Mouse (Mus musculus): ENCODE results near the gene Sostdc1.

Sostdc1 gene

DNA sequence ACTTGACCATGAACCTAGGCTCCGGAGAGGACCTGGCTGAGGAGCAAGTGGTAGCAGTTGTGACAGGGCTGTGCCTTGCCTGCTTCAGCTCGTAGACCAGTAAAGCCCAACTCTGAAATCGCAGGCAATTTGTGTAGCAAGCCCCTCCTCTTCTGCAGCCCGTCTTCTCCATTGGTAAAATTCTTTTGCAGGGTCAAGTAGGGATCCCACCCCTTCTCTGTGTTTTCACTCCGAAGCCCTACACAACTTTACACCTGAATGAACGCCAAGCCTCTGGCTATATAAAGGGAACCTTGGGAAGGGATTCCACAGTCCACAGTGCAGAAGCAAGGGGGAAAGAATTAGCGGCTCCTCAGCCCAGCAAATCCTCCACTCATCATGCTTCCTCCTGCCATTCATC is at the start of gene Sostdc1:
Gene Sostdc1 (plus strand): TSS at position 224 of the 400 bp plus-strand sequence.
- DNase-seq, result peak; percentile 69

DNA sequence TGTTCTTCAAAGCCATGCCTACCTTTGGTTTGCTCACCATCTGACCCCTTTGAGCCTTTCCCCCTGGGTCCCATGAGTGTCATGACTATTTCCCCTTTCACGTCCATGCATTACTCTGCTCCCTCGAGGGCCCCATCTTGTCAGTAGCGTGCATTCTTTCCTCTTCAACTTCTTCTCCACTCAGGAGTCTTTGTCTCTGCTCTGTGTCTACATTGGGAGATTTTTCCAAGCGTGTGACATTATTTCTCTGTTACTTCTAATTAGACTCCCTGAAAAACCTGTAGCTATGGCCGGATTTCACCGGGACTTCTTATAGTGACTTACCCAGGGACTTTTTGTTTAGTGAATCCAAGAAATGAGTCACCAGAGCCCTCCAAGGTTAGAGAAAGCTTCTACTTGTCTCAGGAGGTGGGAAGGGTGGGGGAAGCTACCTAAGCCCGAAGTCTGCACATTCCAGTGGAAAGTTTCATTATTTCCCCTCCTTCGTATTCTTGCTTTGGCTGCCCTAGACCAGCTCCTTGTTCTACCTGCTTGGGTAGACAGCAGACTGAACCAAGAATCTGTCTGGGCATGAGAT is 46.2 kb upstream of the Sostdc1 start:
- DNase-seq, result no peak

DNA sequence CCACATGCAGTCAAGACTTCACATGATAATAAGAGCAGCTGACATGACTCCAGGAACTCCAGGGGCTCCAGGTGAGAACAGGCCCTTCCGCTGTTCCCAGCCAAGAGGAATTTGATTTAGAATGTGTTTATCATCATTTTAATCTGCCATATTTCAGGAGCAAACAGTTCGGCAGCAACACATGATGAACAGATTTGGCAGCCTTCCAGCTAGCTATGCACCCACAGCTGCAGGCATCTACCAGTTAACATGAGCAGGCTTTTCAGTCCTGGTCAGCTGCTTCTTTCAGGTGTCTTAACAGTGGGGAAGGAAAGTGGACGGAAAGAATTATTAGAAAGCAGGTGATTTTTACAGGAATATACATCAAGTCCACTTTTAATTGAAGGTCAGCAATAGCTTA is 39.1 kb upstream of the Sostdc1 start:
- no peak for DNase-seq

DNA sequence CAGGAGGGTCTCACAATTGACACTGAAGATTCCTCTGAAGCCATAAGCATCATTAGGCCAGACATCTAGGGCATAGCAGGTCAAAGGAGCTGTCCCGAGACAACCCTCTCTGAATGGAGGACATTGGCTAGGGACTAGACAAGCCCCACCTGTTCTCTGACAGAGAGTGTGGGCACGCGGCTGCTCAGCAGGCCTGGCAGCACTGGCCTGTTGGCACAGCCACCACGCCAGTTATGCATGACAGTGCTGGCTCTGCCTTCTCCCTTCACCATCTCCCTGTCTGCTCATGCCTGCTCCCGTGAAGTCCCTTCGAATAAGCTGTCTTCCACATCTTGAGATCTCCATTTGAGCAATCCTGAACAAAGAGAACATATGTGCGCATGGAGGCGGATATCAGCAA is 24.3 kb upstream of the Sostdc1 start:
- no peak for DNase-seq

DNA sequence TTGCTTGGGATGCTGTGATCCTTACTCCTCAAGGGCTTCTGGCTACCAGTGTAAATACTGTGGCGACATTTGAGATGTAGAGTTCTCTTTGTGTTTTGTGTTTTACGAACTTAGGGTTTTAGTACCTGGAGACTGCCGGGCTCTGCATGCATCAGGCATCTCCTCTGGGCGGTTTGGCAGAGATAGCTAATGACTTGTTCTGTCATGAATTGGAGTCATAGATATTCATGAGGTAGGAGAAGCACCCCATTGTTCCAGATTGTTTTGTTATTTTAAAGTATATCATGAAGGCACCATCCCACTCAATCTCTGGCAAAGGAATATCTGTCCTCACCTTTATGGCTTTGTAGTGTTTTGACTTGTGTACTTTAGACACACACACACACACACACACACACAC is 23.5 kb upstream of the Sostdc1 start:
- no peak for DNase-seq

DNA sequence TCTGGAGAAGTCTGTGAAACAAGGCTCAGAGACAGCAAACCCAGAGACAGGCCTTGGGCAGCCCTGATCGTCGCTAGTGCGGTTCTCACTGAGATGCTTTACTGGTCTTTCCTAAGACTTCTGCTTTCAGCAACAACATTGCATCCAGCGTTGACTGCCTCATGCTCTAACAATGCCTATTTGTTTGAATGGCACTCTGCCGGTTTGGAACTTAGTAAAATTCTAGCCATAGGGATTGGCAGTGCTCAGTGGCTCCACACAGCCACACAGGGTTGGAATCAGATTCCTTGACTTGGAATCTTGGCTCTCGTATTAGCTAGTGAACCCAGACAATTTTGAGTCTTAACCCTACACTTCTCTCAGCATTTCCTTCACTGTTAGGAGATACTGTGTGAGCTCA is 22.6 kb upstream of the Sostdc1 start:
- DNase-seq, result no peak

DNA sequence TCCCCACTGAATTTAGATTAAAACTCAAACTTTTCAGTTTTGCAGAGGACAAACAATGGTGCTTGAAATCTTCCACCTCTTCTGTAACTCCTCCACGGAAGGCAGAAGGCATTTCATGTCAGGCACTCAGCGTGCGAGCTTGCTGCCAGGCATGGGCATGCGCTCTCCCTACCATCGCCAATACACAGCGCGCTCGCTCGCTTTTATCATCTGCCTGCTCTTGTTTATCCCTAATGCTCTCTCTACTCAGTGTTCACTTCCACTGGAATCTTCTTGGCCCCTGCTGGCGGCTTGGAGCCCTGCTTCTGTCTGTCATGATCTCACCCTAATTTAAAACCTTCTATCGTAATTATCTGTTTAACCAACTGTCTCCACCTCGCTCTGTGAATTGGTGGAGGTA is 11.6 kb upstream of the Sostdc1 start:
- DNase-seq, result no peak

DNA sequence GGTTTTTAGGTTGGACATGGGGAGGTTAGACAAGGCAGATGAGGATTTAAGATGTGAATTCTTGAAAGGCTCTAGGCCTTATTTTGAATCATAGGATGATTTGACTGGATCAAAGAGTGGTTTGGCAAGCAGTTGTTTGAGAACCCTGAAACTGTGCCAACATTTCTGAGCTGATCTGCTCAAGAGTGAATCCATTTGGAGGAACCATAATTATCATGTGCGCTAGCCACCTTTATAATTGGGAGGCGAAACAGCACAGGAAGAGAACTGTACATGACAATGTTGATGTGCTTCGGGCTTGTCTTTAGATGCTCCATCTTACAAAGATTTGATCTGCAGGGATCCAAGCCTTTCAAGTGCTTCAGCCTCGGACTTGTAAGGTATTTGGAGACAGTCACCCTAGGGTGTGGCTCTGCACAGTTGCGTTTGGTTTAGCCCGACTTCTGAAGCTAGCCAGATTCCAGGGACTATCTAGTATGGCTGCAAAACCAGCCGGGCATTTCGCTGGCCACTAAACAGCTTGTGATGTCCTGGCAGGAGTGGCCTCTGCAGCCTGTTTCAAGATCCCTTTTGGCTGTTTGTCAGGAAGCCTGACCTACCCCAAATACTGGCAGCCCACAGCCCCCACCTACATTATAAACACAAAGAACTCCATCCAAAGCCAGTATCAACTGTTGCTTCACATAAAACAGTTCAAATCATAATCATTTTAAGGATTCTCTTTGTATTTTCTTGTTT is 10.9 kb upstream of the Sostdc1 start:
- DNase-seq, result no peak

DNA sequence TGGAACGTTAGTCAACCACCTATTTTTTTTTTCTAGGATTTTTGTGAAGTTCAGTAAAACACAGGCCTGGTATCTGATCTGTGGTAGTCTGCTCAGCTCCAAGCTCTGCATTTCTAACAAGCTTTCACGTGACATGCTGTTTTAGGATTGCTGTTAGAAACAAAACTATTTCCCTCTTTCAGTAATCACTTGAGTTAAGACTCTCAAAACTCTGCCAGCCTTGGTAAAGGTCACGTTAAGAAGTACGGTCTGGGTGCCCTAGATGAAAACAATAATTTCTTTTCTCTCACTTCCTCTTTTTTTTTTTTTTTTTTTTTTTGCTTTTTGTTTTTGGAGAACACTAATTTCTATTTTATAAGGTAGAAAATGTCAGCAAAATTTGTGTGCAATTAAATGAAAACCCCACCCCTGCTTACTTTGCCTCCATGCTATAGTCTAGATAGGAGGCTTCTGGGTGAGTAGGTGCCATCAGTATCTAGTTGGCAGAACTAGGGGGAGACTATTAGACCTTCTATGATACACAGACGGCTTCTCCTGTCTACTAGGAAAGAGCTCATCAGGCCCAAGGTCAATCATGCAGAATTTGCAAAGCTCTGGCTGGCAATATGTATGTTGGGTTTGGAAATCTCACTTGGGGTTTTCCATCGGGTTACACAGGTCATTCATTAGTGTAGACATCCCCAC is 5.1 kb upstream of the Sostdc1 start:
- no peak for DNase-seq

DNA sequence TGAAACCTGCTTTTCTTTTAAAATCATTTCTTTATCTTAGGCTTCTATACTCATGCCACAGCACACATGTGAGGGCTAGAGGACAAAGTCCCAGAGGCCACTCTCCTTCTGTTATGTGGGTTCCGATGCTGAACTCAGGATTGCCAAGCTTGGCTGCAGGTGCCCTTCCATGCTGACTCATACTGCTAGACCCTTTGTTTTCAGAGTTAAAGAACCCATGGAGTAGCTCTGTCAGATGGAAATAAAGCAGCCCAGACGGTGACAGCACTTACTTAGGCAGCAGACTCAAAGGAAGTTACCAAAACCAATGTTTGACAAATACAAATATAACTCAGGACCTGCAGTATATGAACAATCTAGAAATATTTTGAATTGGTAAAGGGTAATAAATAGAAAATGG is 924 bp upstream of the Sostdc1 start:
- DNase-seq, result no peak

DNA sequence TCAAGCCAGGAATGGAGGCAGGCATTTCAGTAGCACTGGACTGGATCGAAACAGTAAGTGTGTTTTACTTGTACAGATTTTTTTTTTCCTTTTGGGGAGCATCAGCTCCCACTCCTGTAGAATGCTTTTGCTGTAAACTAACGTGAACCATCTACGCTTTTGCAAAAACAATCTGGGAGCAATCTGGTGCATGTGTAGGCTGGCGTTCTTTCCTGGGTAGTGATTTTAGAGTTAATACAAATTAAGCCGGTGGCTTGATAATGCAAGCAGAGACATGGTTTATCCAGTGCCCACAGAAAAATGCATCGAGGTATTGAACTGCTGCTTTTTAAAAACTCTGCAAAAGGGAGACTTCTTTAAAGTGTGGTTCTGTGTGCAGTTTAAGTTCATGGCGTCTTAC is 507 bp downstream of the Sostdc1 start:
- no peak for DNase-seq

DNA sequence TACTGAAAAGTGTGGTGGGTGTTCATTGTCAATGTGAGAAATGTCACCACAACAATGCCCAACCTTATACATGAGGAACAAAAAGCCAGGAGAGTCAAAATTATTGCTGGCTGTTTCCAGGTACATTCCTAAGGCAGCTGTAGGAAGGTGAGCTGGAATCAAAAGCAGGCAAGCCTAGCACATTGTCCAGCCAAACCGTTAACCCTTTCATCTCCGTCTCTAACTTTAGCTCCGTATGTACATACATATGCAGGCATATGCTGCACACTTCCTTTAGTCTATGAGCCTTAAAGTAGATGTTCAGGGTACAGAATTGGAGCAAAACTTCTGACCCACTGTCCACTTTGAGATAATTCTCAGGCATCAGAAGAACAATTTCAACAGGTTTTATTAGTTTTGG is 1.6 kb downstream of the Sostdc1 start:
- DNase-seq, result peak; percentile 27

DNA sequence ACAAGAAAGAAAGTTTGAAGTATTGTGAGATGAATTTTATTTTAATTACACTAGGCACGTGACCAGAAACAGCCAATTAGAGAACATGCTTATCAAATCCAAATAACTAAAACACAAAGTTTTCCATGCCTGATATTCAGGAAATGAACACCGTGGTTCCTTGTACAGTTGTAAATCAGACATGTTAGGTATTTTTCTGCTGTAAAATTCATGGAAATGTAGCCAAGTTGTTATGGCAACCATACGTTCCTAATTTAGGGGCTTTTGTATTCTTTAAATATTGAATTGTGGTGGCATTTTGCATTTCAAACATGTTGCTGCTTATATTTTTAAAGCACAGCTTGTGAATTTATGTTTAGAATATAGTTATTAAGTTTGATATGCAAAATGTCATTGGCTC is 2.1 kb downstream of the Sostdc1 start:
- no peak for DNase-seq

DNA sequence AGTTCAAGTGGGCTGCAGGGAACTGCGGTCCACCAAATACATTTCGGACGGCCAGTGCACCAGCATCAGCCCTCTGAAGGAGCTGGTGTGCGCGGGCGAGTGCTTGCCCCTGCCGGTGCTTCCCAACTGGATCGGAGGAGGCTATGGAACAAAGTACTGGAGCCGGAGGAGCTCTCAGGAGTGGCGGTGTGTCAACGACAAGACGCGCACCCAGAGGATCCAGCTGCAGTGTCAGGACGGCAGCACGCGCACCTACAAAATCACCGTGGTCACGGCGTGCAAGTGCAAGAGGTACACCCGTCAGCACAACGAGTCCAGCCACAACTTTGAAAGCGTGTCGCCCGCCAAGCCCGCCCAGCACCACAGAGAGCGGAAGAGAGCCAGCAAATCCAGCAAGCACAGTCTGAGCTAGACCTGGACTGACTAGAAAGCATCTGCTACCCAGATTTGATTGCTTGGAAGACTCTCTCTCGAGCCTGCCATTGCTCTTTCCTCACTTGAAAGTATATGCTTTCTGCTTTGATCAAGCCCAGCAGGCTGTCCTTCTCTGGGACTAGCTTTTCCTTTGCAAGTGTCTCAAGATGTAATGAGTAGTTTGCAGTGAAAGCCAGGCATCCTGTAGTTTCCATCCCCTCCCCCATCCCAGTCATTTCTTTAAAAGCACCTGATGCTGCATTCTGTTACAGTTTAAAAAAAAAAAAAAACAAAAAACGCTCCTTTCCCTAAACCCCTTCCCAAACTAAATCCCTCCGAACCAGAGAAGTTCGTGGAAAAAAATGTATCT is 3.3 kb downstream of the Sostdc1 start:
- peak; percentile 33 for DNase-seq

DNA sequence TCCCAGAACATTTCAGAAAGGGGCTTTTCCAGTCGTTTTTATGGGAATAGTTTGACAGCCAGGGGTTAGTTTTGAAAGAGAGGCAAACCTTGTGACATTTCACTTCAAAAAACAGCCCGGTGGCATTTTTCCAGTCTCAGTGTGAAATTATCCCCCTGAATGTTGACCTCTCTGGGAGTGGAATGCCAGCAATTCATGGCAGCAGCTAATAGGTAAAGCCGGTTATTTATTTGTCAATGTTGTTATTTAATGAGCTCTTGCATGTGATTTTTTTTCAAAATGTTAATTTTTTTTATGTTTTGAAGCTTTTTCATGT is 3.8 kb downstream of the Sostdc1 start:
- DNase-seq, result peak; percentile 58

DNA sequence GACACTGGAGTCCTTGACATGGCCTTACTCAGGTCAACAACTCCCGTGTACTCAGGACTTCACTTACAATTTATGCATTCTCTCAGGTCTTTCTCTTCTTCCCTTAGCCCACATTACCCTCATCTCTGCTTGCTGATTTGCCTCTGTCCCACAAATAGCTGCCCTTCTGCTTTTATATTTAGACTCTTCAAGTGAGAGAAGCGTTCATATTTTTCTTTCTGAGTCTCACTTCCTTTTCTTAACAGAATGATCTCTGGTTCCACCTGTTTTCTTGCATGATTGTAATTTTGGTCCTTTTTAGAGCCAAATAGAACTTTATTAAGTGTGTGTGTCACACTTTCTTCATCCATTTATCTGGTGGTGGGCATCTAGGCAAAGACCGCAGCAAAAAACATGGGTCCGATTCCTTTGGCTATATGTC is 12.2 kb downstream of the Sostdc1 start:
- DNase-seq, result no peak

DNA sequence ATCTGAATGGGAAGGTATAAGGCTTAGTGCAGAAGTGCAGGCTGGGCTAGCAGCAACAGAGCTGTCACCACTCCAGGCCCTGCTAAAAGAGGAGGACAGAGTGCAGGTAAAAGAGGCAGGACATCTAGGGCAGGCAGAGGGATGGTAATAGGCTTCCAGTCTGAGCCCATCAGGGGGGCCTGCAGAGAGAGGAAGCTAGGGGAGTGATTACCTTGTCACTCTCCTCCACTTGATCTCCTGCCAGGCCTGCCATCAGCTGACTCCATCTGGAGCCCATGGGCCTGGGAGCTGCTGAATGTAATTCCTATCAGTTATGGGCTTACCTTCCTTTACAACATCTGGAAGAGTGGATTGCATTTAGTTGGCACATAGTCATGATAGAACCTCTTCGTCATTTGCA is 18.7 kb downstream of the Sostdc1 start:
- DNase-seq, result no peak

DNA sequence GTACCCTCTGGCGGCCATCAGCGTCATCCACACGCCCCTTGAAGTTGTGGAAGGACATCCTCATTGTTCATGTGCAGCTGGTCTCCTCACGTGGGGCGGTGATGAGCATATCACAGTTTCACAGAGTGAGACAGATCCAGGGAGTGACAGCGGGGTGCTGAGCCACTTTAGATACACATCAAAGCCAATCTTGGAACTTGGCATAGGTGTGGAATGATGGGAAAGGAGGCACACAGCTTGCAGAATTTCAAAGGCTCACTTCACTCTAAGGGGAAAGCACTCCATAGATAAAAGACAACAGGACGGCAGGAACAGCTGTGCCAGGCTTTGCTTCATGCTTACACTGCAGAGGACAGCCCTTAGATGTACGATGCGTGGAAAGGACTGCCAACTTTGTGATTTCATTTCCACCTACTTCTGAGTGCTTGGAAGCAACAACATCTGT is 19.9 kb downstream of the Sostdc1 start:
- no peak for DNase-seq

DNA sequence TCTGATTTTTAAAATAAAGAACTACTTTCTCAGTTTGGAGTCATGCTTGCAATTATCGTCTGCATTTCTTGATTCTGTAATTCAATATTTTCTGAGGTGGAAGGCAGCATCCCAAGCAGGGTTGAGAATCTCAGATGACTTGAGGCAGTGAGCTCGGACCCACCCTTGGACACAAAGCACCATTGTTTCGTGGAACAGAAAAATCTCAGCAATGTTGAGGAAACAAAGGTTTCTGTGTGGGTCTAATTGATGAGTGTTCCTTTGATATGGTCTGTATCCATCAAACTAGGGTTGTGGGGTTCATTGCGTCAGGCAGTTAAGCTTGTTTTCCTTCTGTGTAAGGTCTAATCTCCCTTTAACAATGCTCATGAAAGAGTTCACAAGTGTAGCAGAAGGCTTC is 30.2 kb downstream of the Sostdc1 start:
- DNase-seq, result no peak

DNA sequence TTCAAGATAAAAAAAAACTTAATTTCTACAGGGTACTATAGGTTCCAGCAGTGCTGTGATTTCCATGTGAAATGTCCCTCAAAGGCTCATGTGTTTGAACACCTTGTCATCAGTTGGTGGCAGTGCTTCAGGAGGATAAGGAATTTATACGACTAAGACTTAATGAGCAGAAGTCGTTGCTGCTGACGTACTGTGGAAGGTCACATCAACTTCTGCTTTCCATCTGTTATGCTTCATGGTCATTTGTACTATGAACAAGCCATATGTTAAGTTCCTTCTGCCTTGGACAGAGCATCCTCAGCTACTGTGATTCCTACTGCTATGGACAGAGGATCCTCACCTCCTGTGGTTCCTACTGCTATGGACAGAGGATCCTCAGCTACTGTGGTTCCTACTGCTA is 46.1 kb downstream of the Sostdc1 start:
- DNase-seq, result no peak

DNA sequence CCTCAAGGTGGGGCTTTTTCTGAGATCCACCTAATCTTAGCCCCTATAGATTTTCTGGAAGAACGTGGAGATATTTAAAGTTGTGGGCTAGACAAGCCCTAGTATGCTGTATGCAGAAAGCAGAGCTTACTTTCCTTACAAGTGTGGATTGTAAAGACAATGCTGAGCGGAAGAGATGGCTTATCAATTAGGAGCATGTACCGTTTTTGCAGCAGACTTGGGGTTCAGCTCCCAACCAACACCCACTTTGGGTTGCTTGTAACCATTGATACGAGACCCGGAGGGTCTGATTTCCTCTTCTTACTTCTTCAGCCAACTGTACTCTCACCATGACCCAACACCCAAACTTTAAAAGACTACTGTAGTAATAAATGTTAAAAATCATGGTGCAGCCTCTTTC is 46.8 kb downstream of the Sostdc1 start:
- DNase-seq, result no peak

DNA sequence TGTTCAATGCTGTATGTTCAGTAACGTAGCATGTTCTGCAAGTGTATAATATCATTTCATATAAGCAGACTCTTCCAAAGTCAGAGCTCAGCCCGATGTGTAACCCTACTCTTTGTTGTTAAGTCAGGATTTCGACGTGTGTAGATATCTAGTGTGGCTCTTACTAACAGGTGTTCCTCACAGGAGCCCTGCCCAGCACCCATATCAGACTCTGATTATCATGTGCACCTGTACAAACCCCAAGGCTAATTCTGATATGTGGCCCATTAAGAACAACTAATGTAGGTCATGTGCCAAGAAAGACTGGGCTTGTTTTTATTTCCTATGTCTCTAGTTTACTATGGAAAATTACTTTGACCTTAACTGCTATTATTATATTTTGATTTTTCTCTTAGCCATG is 50.1 kb downstream of the Sostdc1 start:
- no peak for DNase-seq
